Mouse (Mus musculus): ENCODE measurements at regions not wholly inside any gene's neighbourhood (a gene's known extent, or its start where the extent isn't known, plus 50 kb on each side); places are given as distances from the start of the nearest gene placed in this dataset.

- peaks cover 5% of the 10 kb centered on the region; the same call in 1 of the 2 replicates for H3K4me1 ChIP-seq (replicated peaks)
- H3K9ac ChIP-seq: no peak overlapping the region
- H3K4me2 ChIP-seq: peak overlapping the region; percentile 43
- DNase-seq: no peak
- no peaks in the 10 kb centered on the region for H3K27me3 ChIP-seq
- 0 out of 2 replicates have a peak overlapping the region, but pooled peaks have one; percentile 4 for H3K27ac ChIP-seq
- WGBS (ENCODE audit: insufficient replicate concordance): 27% methylated on average over 5 of the region's 5 CpGs
- H3K9me3 ChIP-seq (replicated peaks): no peaks in the 10 kb centered on the region
- no peak overlapping the region for H3K4me3 ChIP-seq (replicated peaks)
- no peak for ATAC-seq (ENCODE audit: low read depth)
- H3K36me3 ChIP-seq: no peaks in the 10 kb centered on the region
Measured at GRCm38 (mm10) chr2:84183624-84184287, 193.4 kb downstream of the Gm13691 start.

GRCm38 (mm10) chr2:84184288-84185015 lies 194.1 kb downstream of the Gm13691 start:
- ATAC-seq (ENCODE audit: low read depth): peak; percentile 66
- Histone ChIP-seq H3K4me2 (peak overlapping the region; percentile 43), H3K9ac (peak overlapping the region; percentile 7; the same call in 1 of the 2 replicates), H3K27me3 (no peaks in the 10 kb centered on the region), H3K27ac (0 out of 2 replicates have a peak overlapping the region, but pooled peaks have one; percentile 4), H3K36me3 (no peaks in the 10 kb centered on the region), H3K9me3 (replicated peaks) (no peaks in the 10 kb centered on the region), H3K4me3 (replicated peaks) (peak overlapping the region; percentile 7), H3K4me1 (replicated peaks) (peaks cover 5% of the 10 kb centered on the region; the same call in 1 of the 2 replicates)
- no peak for DNase-seq
- WGBS (ENCODE audit: insufficient replicate concordance): 23% methylated on average over 19 of the region's 19 CpGs

- Histone ChIP-seq H3K27me3 (no peaks in the 10 kb centered on the region), H3K9ac (peak overlapping the region; percentile 7; the same call in 1 of the 2 replicates), H3K4me1 (replicated peaks) (peaks cover 5% of the 10 kb centered on the region; the same call in 1 of the 2 replicates), H3K36me3 (no peaks in the 10 kb centered on the region), H3K27ac (no peak overlapping the region), H3K4me3 (replicated peaks) (peak overlapping the region; percentile 7), H3K4me2 (peak overlapping the region; percentile 43), H3K9me3 (replicated peaks) (no peaks in the 10 kb centered on the region)
- DNase-seq (no peak), ATAC-seq (ENCODE audit: low read depth) (no peak)
- 45% methylated on average over 7 of the region's 7 CpGs for WGBS (ENCODE audit: insufficient replicate concordance)
Measured at GRCm38 (mm10) chr2:84185016-84185330, 194.6 kb downstream of the Gm13691 start.

- H3K9ac ChIP-seq: no peak overlapping the region
- H3K27ac ChIP-seq: no peak overlapping the region
- no peak overlapping the region for H3K4me3 ChIP-seq (replicated peaks)
- DNase-seq (no peak), ATAC-seq (ENCODE audit: low read depth) (0 out of 2 replicates have a peak, but pooled peaks have one; percentile 41)
- WGBS (ENCODE audit: insufficient replicate concordance): 34% methylated on average over 9 of the region's 9 CpGs
- H3K27me3 ChIP-seq: no peaks in the 10 kb centered on the region
- H3K9me3 ChIP-seq (replicated peaks): no peaks in the 10 kb centered on the region
- H3K36me3 ChIP-seq: no peaks in the 10 kb centered on the region
- H3K4me1 ChIP-seq (replicated peaks): peaks cover 5% of the 10 kb centered on the region; the same call in 1 of the 2 replicates
- H3K4me2 ChIP-seq: no peak overlapping the region
Measured at GRCm38 (mm10) chr2:84186126-84186701, 195.9 kb downstream of the Gm13691 start.

- Histone ChIP-seq H3K9ac (no peak overlapping the region), H3K4me2 (no peak overlapping the region), H3K27me3 (no peaks in the 10 kb centered on the region), H3K4me1 (replicated peaks) (peaks cover 5% of the 10 kb centered on the region; the same call in 1 of the 2 replicates), H3K36me3 (no peaks in the 10 kb centered on the region), H3K27ac (no peak overlapping the region), H3K4me3 (replicated peaks) (no peak overlapping the region), H3K9me3 (replicated peaks) (no peaks in the 10 kb centered on the region)
- WGBS (ENCODE audit: insufficient replicate concordance): 81% methylated on average over 4 of the region's 4 CpGs
- no peak for ATAC-seq (ENCODE audit: low read depth)
- DNase-seq: no peak
Measured at GRCm38 (mm10) chr2:84187456-84187855, 197.1 kb downstream of the Gm13691 start.

GRCm38 (mm10) chr2:84189302-84189701 lies 198.9 kb downstream of the Gm13691 start:
- Histone ChIP-seq H3K27me3 (no peaks in the 10 kb centered on the region), H3K4me2 (no peak overlapping the region), H3K36me3 (no peaks in the 10 kb centered on the region), H3K27ac (no peak overlapping the region), H3K9me3 (replicated peaks) (no peaks in the 10 kb centered on the region), H3K4me3 (replicated peaks) (no peak overlapping the region), H3K4me1 (replicated peaks) (peaks cover 5% of the 10 kb centered on the region; the same call in 1 of the 2 replicates), H3K9ac (no peak overlapping the region)
- DNase-seq (no peak), ATAC-seq (ENCODE audit: low read depth) (no peak)
- 50% methylated on average over 3 of the region's 3 CpGs for WGBS (ENCODE audit: insufficient replicate concordance)

- no peaks in the 10 kb centered on the region for H3K27me3 ChIP-seq
- no peaks in the 10 kb centered on the region for H3K36me3 ChIP-seq
- H3K9me3 ChIP-seq (replicated peaks): no peaks in the 10 kb centered on the region
- H3K9ac ChIP-seq: no peak overlapping the region
- ATAC-seq (ENCODE audit: low read depth) (no peak), DNase-seq (no peak)
- H3K4me1 ChIP-seq (replicated peaks): no peaks in the 10 kb centered on the region
- H3K4me2 ChIP-seq: no peak overlapping the region
- H3K4me3 ChIP-seq (replicated peaks): no peak overlapping the region
- WGBS (ENCODE audit: insufficient replicate concordance): 52% methylated on average over 1 of the region's 1 CpGs
- H3K27ac ChIP-seq: no peak overlapping the region
Measured at GRCm38 (mm10) chr2:84217116-84217515, 208.1 kb downstream of the Calcrl start.

GRCm38 (mm10) chr2:84222049-84222448 lies 203.2 kb downstream of the Calcrl start:
- H3K4me2 ChIP-seq: no peak overlapping the region
- no peak for DNase-seq
- WGBS (ENCODE audit: insufficient replicate concordance): 67% methylated on average over 1 of the region's 1 CpGs

GRCm38 (mm10) chr2:84229777-84230176 lies 195.4 kb downstream of the Calcrl start:
- DNase-seq (no peak), ATAC-seq (ENCODE audit: low read depth) (no peak)
- no peak overlapping the region for H3K9ac ChIP-seq
- no peak overlapping the region for H3K4me3 ChIP-seq (replicated peaks)
- no peak overlapping the region for H3K27ac ChIP-seq
- WGBS (ENCODE audit: insufficient replicate concordance): 28% methylated on average over 3 of the region's 3 CpGs
- no peaks in the 10 kb centered on the region for H3K4me1 ChIP-seq (replicated peaks)
- no peaks in the 10 kb centered on the region for H3K9me3 ChIP-seq (replicated peaks)
- H3K36me3 ChIP-seq: no peaks in the 10 kb centered on the region
- no peaks in the 10 kb centered on the region for H3K27me3 ChIP-seq
- no peak overlapping the region for H3K4me2 ChIP-seq

More at GRCm38 (mm10) chr2:84222049-84222448, 203.2 kb downstream of the Calcrl start:
- Histone ChIP-seq H3K36me3 (no peaks in the 10 kb centered on the region), H3K9me3 (replicated peaks) (no peaks in the 10 kb centered on the region), H3K9ac (no peak overlapping the region), H3K27me3 (no peaks in the 10 kb centered on the region), H3K4me3 (replicated peaks) (no peak overlapping the region), H3K4me1 (replicated peaks) (no peaks in the 10 kb centered on the region), H3K27ac (no peak overlapping the region)
- no peak for ATAC-seq (ENCODE audit: low read depth)

- Histone ChIP-seq H3K4me1 (replicated peaks) (no peaks in the 10 kb centered on the region), H3K27me3 (no peaks in the 10 kb centered on the region), H3K9me3 (replicated peaks) (no peaks in the 10 kb centered on the region), H3K36me3 (no peaks in the 10 kb centered on the region), H3K4me3 (replicated peaks) (no peak overlapping the region), H3K4me2 (no peak overlapping the region), H3K9ac (no peak overlapping the region), H3K27ac (no peak overlapping the region)
- ATAC-seq (ENCODE audit: low read depth) (no peak), DNase-seq (no peak)
- WGBS (ENCODE audit: insufficient replicate concordance): 61% methylated on average over 4 of the region's 4 CpGs
Measured at GRCm38 (mm10) chr2:84235641-84236040, 189.6 kb downstream of the Calcrl start.

GRCm38 (mm10) chr2:84241244-84241643 lies 184.0 kb downstream of the Calcrl start:
- H3K27me3 ChIP-seq: no peaks in the 10 kb centered on the region
- no peak overlapping the region for H3K4me2 ChIP-seq
- no peak overlapping the region for H3K4me3 ChIP-seq (replicated peaks)
- WGBS (ENCODE audit: insufficient replicate concordance): 67% methylated on average over 4 of the region's 4 CpGs
- no peak overlapping the region for H3K27ac ChIP-seq
- ATAC-seq (ENCODE audit: low read depth) (no peak), DNase-seq (no peak)
- no peaks in the 10 kb centered on the region for H3K4me1 ChIP-seq (replicated peaks)
- no peak overlapping the region for H3K9ac ChIP-seq
- no peaks in the 10 kb centered on the region for H3K36me3 ChIP-seq
- no peaks in the 10 kb centered on the region for H3K9me3 ChIP-seq (replicated peaks)

Data from liver, embryonic 13.5 days (tissue).